Mouse (Mus musculus): ENCODE data around the gene Ehd4.
A peak's percentile ranks its signal among the peaks of the same experiment; 100 is the strongest.

The Ehd4 gene

DNA sequence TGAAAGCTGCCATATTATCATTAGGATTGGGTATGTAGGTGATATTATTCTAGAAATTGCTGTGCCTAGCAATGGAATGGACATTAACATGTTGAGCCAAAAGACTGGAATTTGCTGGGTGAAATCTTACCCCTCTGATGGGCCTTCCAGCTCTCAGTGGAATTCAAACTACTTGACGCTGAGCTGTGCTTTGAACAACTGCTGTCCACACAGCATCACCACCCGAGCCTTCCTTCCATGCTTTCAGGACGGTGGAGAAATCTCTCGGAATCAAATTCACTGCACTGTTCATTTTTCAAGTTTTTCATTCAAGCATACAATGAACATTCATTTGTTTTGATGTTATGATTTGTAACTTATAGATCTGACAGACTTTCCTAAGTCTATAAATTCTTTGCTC lies 10.0 kb downstream of the Ehd4 start:
- DNase-seq (ENCODE audit: low read depth, low spot score): no peak

DNA sequence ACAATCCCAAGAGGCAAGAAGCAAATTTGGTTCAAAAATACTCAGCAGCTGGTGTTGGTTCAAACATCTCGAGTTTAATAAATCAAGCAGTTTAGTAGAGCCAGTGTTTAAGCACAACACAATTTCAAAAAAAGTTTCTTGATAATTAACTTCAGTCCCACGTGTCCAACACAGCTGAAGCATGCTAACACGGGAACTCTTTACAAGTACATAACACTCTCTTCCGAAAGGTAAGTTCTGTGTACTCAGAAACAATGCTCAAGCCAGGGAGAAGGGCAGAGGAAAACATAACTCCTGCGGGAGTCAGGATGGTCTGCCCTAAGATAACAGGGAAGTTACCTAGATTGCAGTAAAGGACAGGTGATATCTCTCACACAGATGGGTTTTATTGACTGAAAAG lies 12.1 kb downstream of the Ehd4 start:
- no peak for DNase-seq (ENCODE audit: low read depth, low spot score)

DNA sequence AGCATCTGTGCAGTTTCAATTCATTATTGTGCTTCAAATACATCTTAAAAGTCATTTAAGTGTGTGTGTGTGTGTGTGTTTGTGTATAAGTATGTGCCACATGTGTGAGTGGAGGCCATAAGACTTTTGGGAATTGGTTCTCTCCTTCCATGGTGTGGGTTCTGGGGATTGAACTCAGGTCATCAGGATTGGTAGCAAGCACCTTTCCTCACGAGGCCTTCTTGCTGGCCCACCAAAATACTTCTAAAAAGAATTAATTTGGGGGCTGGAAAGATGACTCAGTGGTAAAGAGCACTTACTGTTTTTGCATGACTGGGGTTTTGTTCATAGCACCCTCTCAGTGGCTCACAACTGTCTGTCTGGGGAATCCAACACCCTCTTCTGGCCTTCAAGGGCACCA lies 12.7 kb downstream of the Ehd4 start:
- DNase-seq (ENCODE audit: low read depth, low spot score): no peak

DNA sequence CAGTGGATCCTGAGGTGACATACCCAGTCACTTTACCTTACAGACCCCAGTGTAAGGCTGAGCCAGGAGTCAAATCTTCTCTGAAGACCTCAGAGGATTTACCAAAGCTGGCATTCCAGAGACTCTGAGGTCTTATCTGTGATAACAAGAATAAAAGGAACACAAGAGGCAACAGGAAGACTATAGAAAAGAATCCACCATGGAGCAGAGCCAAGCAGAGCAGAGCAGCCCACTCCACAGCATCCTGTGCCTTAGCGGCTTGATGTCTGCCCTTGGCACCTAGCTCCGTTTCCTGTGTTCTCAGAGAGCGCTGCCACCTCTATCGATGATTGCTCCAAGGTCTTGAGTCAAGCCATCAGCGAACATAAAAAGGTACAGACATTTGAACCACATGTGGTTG lies 14.1 kb downstream of the Ehd4 start:
- no peak for DNase-seq (ENCODE audit: low read depth, low spot score)

DNA sequence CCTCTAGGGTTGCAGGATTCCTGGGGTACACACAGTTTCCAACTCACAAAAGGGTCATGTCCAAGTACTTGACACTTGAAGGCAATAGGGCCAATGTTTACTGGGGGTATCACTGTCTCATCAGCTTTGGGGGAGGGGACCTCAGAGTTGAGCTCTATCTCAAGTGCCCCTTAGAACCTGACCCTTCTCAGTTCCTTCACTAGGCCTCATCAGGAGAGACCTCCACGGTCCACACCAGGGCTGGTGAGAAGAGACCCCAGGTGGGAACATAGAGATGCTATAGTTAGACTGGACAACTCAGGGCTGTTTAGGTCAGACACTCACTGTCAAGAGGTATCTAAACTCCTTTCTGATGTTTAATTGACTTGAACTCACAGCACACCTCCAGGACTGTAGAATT lies 15.3 kb downstream of the Ehd4 start:
- DNase-seq (ENCODE audit: low read depth, low spot score): no peak

DNA sequence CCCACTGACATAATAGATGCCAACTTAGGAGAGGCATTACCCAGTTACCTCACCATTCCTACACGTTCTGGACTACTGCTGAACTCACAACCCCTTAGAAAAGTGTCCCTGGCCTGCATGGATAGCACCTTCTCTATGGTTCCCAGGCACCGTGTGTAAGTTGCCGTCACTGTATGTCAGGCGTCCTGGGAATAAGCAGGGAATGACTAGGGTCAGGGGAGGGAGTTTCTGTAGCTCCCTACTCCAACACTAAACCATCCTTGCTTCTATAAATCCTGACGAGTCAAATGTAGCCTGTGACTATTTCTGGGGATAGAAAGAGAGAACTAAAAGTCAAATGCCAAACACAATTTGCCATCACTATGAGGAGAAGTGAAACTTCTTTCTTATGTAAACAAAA lies 17.1 kb downstream of the Ehd4 start:
- DNase-seq (ENCODE audit: low read depth, low spot score): no peak

DNA sequence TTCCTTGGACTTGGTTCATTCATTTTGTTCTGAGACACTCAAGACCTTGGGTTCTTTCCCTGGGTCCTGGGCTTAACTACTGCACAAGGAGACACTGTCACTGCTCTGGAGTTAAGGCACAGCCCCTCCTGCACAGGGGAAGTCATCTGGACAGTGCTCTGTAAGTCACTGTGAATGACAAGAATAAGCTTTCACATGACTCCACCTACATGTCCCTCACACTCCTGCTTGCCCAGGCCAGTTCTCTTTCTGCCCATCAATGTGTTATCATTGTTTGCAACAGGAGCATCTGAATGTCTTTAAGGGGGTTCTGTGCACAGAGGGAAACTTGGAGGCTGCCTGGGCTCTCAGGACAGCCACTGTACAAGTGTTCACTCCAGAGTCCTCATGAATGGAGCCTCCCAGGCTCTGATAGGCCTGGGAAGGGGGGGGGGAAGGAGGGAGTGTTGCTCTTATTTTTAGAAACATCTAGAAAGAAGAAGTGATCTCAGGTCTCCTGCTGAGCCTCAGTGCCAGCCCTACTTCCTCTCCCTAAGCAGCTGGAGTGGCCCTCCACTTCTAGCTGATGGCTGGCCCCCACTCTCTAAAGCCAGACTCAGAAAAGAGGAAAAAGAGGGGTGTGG lies 19.8 kb downstream of the Ehd4 start:
- no peak for DNase-seq (ENCODE audit: low read depth, low spot score)

DNA sequence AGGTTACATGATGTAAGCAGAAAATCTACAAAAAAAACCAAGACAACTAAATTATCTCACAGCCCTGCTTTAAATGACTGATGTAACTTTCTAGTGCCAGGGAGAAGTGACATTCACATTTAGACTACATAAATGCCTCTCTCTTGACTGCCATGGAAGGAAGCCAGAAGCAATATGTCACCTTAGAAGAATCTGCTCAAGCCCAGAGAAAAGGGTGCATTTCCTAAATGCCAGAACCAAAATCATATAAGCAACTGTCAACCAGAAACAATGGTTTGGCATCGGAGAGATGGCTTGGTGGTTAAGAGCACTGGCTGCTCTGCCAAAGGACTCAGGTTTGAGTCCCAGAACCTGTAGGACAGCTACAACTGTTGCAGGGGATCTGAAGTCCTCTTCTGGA lies 22.5 kb downstream of the Ehd4 start:
- DNase-seq (ENCODE audit: low read depth, low spot score): peak; percentile 96

DNA sequence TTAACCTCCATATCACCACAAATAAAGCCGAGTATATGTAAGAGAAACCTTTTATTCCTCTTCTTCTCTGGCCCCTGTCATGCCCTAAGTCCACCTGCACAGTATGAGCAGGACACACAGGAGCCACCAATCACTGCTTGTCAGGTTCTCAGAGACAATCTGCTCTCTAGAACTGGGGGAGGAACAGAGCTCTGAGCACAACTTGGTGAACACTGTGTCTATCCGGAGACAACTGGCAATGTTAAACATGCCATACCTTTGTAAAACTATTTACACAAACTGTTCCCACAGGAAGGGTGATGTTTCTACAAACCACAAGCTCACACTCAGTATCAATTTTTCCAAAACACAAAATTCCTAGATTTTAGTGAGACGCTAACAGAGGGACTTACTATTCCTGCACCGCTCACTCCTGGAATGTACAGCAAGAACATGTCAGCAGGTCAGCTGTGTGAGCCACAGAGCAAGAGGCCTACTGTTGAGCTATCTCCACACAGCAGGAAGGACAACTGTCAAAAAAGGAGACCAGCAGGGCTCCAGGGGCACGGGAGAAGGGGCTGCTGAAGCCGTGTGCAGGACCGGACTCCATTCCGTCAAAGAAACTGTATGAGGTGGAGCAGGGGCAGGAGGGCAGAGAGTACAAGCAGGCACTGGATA lies 25.0 kb downstream of the Ehd4 start:
- DNase-seq (ENCODE audit: low read depth, low spot score): peak; percentile 60

DNA sequence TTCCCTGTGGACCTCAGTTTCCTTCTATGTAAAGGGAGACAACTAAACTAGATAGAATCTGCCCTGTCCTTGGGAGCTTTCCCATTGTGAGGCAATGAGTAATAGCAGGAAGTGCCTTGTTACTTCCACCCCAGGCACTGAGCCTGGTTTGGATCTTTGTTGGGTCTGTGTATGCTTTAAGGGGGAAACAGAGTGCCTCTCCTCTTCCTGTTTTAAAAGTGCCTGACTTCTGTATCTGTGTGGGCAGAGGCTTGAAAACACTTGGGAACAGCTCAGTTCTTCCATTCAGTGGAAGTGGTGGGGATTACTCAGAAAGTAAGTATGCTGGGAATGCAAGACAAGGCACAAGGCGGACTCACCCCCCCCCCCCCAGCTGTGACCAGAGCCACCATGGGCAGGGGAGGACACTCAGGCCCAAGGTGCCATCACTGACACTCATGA lies 25.8 kb downstream of the Ehd4 start:
- peak; percentile 90 for DNase-seq (ENCODE audit: low read depth, low spot score)

DNA sequence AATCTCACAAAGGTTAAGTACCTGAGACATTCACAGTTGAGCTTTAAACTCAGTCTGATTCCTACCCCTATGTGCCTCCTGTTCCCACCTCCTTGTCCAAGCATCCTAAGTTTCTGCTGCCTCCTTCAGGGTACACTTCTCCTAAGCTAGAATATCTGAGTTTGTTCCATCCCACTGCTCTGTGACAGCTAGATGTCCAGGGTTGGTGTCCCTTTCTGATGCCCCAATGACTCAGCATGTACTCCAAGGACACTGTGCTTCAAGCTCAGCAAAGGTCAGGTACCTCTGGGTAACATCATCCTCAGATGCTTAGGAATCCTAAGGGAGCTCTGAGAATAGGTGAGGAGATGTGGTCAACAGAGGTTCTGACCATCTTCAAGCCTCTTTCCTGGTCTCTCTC lies 26.4 kb downstream of the Ehd4 start:
- DNase-seq (ENCODE audit: low read depth, low spot score): no peak

DNA sequence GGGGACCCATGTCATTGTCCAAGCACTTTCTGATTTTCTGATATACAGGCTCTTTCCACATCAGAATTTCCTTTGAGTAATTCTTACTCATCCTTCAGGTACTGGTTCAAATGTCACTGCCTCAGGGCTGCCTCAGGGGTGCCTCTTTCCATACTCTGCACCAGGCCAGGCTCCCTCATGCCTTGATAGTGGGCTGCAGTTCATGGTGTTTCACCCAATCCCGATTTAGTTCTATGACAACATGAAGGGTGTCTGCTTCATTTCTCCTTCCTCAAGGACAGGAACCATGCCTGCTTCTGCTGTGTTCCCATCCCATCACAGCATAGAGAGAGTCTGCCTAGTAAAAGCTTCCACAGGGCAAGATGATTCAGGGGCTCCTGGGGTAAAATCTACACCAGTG lies 27.5 kb downstream of the Ehd4 start:
- DNase-seq (ENCODE audit: low read depth, low spot score): no peak

DNA sequence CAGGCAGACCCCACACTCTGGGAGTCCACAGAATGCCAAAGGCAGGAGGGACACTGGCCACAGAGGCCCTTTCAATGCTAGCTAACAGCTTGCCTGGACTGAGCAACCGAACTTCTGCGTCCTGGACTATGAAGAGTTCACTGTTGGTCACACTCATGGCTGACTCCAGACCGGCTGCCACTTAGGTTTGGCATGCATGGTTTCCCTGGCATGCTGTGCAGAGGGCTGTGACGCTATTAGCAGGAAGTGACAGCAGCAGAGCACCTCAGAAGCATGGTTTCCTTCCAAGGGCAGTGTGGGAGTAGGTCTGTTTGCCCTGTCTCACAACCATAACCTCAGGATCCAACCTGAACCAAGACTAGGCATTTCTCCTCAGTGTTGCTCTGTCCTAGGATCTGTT lies 28.0 kb downstream of the Ehd4 start:
- DNase-seq (ENCODE audit: low read depth, low spot score): no peak

DNA sequence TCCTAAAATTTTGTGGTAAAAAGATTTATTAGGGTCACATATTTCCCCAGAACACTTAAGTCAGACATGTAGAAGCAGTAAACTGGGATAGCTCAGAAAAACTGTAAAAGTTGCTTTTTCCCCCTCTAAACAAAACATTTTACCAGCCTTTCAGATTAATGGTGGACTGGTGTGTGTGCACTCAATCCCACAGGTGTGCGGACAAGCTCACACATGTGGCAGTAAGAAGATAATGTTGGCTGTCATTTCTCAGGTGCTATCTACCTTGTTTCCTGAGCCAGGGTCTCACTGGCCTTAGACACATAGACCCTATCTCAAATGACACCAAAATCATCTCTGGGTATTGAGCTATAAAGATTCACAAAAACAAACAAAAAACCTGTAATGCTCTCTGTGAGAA lies 28.9 kb downstream of the Ehd4 start:
- no peak for DNase-seq (ENCODE audit: low read depth, low spot score)

DNA sequence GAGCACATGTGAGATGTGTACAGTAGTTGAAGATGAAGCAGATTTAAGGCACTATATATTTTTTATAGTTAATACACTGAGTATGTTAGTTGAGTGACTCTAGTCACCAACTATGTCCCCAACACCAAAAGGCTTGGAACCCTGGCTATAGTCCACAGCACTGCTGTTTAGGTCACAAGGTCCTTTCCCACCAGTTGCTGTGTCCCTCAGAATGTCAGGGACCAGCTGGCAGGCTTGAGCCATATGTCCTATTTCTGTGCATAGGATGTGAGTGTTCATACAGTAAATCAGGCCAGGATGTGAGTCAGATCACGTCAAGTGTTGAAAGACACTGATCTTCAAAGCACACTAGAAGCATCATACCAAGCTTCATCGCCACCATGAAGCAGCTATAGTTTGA lies 29.5 kb downstream of the Ehd4 start:
- no peak for DNase-seq (ENCODE audit: low read depth, low spot score)

DNA sequence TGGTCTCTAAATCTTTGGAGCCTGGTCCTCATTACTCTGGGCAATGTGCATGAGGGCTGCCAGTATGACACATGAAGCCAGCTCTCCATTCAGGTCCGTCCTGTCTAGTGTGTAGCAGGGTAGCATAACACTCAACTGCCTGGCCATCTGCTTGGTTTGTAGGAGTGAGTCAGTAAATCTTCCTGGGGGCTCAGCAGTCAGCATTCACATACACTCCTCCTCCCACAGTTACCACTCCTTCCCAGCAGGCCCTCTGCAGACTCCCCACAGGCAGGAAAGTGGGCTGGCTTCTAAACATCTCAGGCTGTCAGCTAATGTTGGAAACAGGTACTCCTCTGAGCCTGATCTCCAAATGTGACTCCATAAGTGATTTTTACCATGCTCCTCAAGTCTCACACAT lies 30.3 kb downstream of the Ehd4 start:
- no peak for DNase-seq (ENCODE audit: low read depth, low spot score)

DNA sequence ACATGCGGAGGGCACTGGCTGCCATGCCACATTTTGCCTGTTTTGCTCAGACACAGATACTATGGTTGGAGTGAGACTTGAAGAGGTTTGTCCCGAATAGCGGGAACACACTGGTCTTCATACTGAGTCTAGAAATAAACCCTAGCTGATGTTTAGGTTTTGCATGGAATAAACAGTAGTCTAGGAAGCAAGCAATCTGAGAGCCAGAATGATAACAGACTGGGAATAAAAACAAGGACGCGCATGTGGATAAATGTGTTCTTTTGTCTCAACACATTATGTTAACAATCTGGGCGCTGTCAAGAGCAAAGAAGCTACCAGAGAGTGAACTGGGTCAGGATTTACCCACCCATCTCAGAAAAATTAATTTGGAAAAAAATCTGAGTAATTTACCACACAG lies 31.4 kb downstream of the Ehd4 start:
- DNase-seq (ENCODE audit: low read depth, low spot score): no peak

DNA sequence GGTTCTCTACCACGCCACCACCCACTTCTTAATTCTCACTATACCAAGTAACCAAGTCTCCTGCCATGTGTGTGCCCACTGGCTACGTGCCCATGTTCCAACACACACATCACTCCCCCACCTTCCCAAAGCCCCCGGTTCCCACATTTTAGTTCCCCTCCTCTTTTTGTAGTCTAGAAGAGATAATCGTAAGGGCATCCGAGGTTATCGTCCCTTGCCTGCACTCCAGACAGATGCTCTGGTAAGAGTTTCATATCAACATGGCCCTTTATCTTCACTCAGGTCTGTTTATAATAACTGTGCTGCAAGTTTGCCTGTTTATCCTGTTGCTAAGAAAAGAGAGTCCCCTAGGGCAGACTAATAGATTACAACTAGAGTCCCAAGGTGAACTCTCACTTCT lies 37.1 kb downstream of the Ehd4 start:
- DNase-seq (ENCODE audit: low read depth, low spot score): no peak

DNA sequence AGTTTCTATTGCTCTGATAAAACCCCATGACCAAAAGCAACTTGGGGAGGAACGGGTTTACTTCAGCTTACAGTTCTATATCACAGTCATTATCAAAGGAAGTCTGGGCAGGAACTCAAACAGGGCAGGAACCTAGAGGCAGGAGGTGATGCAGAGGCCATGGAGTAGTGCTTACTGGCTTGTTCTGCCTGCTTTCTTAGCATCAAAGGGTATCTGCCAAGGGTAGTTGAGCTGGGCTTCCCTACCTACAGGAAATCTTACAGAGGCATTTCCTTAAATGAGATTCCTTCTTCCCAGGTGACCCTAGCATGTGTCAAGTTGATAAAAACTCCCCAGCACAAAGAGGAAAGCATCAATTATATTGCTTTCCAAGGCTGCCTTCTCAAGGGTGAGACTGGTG lies 38.0 kb downstream of the Ehd4 start:
- DNase-seq (ENCODE audit: low read depth, low spot score): no peak

DNA sequence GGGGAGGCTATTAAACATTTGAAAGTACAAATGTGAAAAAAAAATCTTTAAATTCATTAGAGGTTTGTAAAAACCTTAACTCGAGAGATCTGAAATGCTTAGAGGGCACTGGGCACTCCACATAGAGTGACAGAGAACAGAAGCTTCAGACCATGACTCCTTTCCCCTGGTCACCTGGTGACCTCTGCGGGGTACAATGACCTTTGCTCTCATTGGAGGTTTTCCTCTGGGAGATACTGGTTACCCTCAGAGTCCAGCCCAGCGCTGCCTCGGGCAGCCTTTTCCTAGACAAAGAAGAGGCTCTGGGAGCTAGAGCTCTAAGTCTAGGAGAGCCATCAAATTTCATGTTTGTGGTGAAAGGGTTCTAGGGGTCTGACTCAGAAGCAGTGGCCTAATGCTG lies 39.4 kb downstream of the Ehd4 start:
- no peak for DNase-seq (ENCODE audit: low read depth, low spot score)

DNA sequence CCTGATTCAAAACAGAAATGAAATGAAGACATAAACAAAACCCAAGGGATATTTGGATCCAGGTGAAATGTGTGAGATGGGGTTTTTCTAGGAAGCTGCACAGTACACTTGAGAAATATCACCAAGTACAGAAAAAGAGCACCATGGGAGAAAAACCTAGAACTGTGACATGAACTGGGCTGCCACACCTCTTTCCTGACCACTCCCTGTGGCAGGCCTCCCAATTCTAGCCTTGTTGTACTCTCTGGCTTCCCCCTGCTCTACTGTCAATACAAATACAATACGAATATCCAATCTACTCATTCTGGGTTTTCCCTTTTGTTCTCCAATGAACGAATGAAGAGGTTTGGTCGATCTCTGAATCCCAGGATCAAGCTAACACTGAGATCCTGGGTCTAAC lies 40.4 kb downstream of the Ehd4 start:
- DNase-seq (ENCODE audit: low read depth, low spot score): no peak

DNA sequence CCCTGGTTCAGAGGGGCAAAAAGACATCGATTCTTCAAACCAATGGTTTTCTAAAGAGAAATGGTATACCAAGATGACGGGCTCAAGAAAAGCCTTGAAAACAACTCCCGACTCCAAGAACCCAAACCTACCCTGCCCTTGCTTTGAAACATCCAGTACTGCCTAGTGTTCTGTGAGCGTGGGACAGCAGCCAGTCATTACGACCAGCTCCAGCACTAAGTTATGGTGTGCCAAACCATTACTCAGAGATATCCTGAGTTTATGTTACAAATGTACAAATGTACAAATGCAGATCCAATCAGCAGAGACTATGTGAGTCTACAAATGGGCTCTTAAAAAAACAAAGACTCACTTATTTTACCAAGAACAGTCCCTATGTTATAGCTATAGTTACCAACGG lies 40.9 kb downstream of the Ehd4 start:
- DNase-seq (ENCODE audit: low read depth, low spot score): no peak

DNA sequence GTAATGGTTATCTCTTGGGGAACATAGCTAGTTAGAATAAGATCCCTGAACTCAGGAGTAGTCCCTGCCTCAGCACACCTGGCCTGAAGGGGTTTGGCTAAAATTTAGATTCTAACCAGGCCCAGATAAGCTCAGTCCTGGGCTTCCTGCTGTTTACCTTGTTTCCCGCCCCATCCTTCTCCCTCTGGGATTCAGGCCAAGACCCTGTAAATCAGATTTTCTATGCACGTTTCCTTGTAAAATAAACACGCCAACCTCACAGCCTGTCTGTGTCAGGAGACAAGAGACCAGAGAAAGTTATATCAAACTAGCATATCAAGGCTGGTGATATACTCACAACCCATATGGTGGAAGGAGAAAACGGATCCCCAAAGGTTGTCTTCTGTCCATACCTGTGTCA lies 42.8 kb downstream of the Ehd4 start:
- no peak for DNase-seq (ENCODE audit: low read depth, low spot score)

DNA sequence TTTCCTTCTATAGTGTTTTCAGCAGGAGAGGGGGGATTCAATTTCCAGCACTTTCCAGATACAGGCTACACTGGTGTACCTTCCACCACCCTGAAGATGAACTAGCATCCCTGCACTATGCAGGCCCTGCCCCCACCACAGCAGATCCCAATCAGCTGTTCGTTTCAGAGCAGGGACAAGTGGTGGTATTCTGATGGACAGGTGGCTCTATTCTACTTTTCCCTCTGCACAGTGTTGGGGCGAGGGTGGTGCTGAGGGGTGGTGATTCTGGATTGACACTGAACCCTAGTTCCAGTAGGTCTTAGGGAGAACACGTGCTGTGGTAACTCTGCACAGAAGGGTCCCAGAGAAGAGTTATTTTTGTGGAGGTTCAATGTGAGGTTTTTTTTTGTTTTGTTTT lies 43.2 kb downstream of the Ehd4 start:
- no peak for DNase-seq (ENCODE audit: low read depth, low spot score)
